ENCODE assay signal across 8 mouse cellular contexts in genomic region chr6:148895773-148896506, GRCm38 (mm10). TPM values are rescaled to one million over a fixed set of nuclear protein-coding genes. Genes with fewer than 3 reads are reported as not detected.
DNase-seq lines count a peak whose midpoint lies in the region; ATAC-seq lines count a peak whose summit lies in the region.

TSS of gene Caprin2 (minus strand) at chr6:148896237.

- DNase-seq in adipocyte (ENCODE audit: low spot score) = peak; percentile 77
- peak; percentile 97 for DNase-seq in embryo, embryonic 10 days (ENCODE audit: low spot score)
- peak; percentile 89 for DNase-seq in gastrocnemius, postnatal 14 days
- DNase-seq in left cerebral cortex, postnatal 10 days (ENCODE audit: extremely low spot score in 1 of 2, low spot score in 2 of 2) = peak; percentile 89 to 94
- peak; percentile 91 for DNase-seq in right cerebral cortex, postnatal 25 days
- DNase-seq in urinary bladder, postnatal 4 days (ENCODE audit: low spot score in 2 of 2) = peak; percentile 90 to 94

- peak; percentile 93 for ATAC-seq in inflammation-experienced regulatory T-cells, adult 6 months
- peak; percentile 90 for ATAC-seq in megakaryocyte-erythroid progenitor cell, adult 5-6 weeks (replicated peaks; ENCODE audit: low FRiP score, low TSS enrichment, poor library complexity, severe bottlenecking)

- intact Hi-C loops in gastrocnemius, postnatal 14 days (cut with DNase I; ENCODE audit: low total_unique reads) = no loop called here
- intact Hi-C loops in left cerebral cortex, postnatal 10 days (cut with DNase I) = no loop called here

RNA-seq across cellular contexts. Expression of gene Caprin2, which starts in this region (rescaled TPM):
- total RNA-seq in gastrocnemius, postnatal 14 days (2021) = 10 to 100 TPM in 1 of 2 experiments, 1 to 10 TPM in 1; 7.9 to 12.6 TPM
- 1 to 10 TPM; 3.2 to 6.0 (median 3.5) TPM for polyA plus RNA-seq in inflammation-experienced regulatory T-cells, adult 6 months (2017; shearing (Covaris generic))
- 1 to 10 TPM; 6.2 to 8.0 TPM for total RNA-seq in left cerebral cortex, postnatal 10 days (2021)
- 37.8 and 42.2 TPM in 2 replicates for total RNA-seq in megakaryocyte-erythroid progenitor cell, adult 5-6 weeks (2014; fragmentation: Nextera tagmentation)
- 22.1 and 30.5 TPM in 2 replicates for total RNA-seq in megakaryocyte-erythroid progenitor cell, adult 5-6 weeks (2017)

Comparison
In these comparisons a context has a peak if more than half of its experiments do, and no peak if none do; other contexts are left out.
1. Peak in every context shown above with its lines: DNase-seq and ATAC-seq.